Mouse (Mus musculus) embryonic facial prominence, embryonic 12.5 days (tissue): Measurements from ENCODE around the gene Hist2h2bb. TPM values are rescaled to one million over a fixed set of nuclear protein-coding genes. Genes with fewer than 3 reads are reported as not detected.
A peak's percentile ranks its signal among the peaks of the same experiment; 100 is the strongest.

Experiments
- ATAC-seq: fragments of 200-750 bp; cut with Nextera tagmentation; 2 replicates; pipeline ENCODE4 v1.8.0; 2017; ENCODE audit not compliant: insufficient number of reproducible peaks, insufficient read depth, low FRiP score, low TSS enrichment
- H3K27ac ChIP-seq: fragments of 300-500 bp; sonication (generic); 2 replicates; pipeline ENCODE4 v1.5.1; 2016; ENCODE audit warnings: mild to moderate bottlenecking
- H3K27me3 ChIP-seq: fragments of 300-500 bp; sonication (generic); 2 replicates; pipeline ENCODE4 v1.6.1; 2016; ENCODE audit warnings: mild to moderate bottlenecking, moderate library complexity
- H3K36me3 ChIP-seq: fragments of 300-500 bp; sonication (generic); 2 replicates; pipeline ENCODE4 v1.6.1; 2016; ENCODE audit warnings: mild to moderate bottlenecking
- H3K4me1 ChIP-seq: fragments of 300-500 bp; sonication (generic); 2 replicates; pipeline ENCODE4 v1.6.1; 2016
- H3K4me2 ChIP-seq: fragments of 300-500 bp; sonication (generic); replicated peaks from 2 replicates; pipeline ENCODE4 v1.6.1; 2016; ENCODE audit warnings: mild to moderate bottlenecking, moderate library complexity
- H3K4me3 ChIP-seq: fragments of 300-500 bp; sonication (generic); 2 replicates; pipeline ENCODE4 v1.5.1; 2016; ENCODE audit warnings: mild to moderate bottlenecking
- H3K9ac ChIP-seq: fragments of 300-500 bp; sonication (generic); 2 replicates; pipeline ENCODE4 v1.6.1; 2016; ENCODE audit warnings: mild to moderate bottlenecking, moderate library complexity
- H3K9me3 ChIP-seq: fragments of 300-500 bp; sonication (generic); 2 replicates; pipeline ENCODE4 v1.6.1; 2016; ENCODE audit warnings: mild to moderate bottlenecking, moderate library complexity
- WGBS: fragments of 180-500 bp; shearing (Covaris S2); methylation state at CpG from one replicate; pipeline ENCODE4 v1.1.7; 2016; 5-methylcytosine and 5-hydroxymethylcytosine counted together
- microRNA-seq: library from miRNA; unstranded; fragments of <30 nt; microRNA quantifications from one replicate; pipeline ENCODE4, GENCODE M21; 2017
- polyA plus RNA-seq: library from polyadenylated mRNA; unstranded; fragments of >200 nt; fragmentation: Nextera tagmentation; extraction: Ambion mirVana; gene quantifications from 2 replicates; pipeline ENCODE4 v1.2.1, GENCODE M21; 2016

Hist2h2bb gene
- polyA plus RNA-seq, 1 experiment from 2014 or later, result 22.1 TPM

GRCm38 (mm10) chr3:96293787-96294186 is 24.2 kb downstream of the Hist2h2bb start, which contains the start of gene Fcgr1:
Gene Fcgr1, minus strand, starts transcription at chr3:96293969.
- Histone ChIP-seq H3K9ac (no peak within 1 kb of the TSS), H3K4me2 (no peak within 1 kb of the TSS), H3K27me3 (no peaks in the 10 kb centered on the region), H3K36me3 (no peaks in the 10 kb centered on the region), H3K9me3 (no peaks in the 10 kb centered on the region; the same call in 1 of the 2 replicates), H3K27ac (no peak within 1 kb of the TSS), H3K4me1 (no peaks in the 10 kb centered on the region), H3K4me3 (no peak within 1 kb of the TSS)
- no peak for ATAC-seq
- 87% methylated on average over 4 of the region's 4 CpGs for WGBS

GRCm38 (mm10) chr3:96298360-96298759 is 28.8 kb downstream of the Hist2h2bb start:
- Histone ChIP-seq H3K4me3 (no peak overlapping the region), H3K4me1 (no peaks in the 10 kb centered on the region), H3K27me3 (no peaks in the 10 kb centered on the region), H3K4me2 (no peak overlapping the region), H3K36me3 (no peaks in the 10 kb centered on the region), H3K9me3 (no peaks in the 10 kb centered on the region; the same call in 1 of the 2 replicates), H3K9ac (no peak overlapping the region), H3K27ac (no peak overlapping the region)
- WGBS, result 87% methylated on average over 4 of the region's 4 CpGs
- ATAC-seq, result no peak

- H3K27me3 ChIP-seq, result no peaks in the 10 kb centered on the region
- ATAC-seq, result no peak
- H3K27ac ChIP-seq, result no peak overlapping the region
- no peak overlapping the region for H3K4me2 ChIP-seq
- H3K4me1 ChIP-seq, result no peaks in the 10 kb centered on the region
- H3K9ac ChIP-seq, result no peak overlapping the region
- no peaks in the 10 kb centered on the region; the same call in 1 of the 2 replicates for H3K9me3 ChIP-seq
- no peaks in the 10 kb centered on the region for H3K36me3 ChIP-seq
- WGBS, result 99% methylated on average over 2 of the region's 2 CpGs
- no peak overlapping the region for H3K4me3 ChIP-seq
Measured at GRCm38 (mm10) chr3:96299562-96299961, 30.0 kb downstream of the Hist2h2bb start.

GRCm38 (mm10) chr3:96300706-96301529 is 31.4 kb downstream of the Hist2h2bb start:
- 74% methylated on average over 26 of the region's 26 CpGs for WGBS
- Histone ChIP-seq H3K27ac (no peak overlapping the region), H3K27me3 (no peaks in the 10 kb centered on the region), H3K36me3 (no peaks in the 10 kb centered on the region), H3K4me2 (peak overlapping the region; percentile 5), H3K4me1 (no peaks in the 10 kb centered on the region), H3K4me3 (peak overlapping the region; percentile 3; the same call in 1 of the 2 replicates), H3K9ac (no peak overlapping the region), H3K9me3 (no peaks in the 10 kb centered on the region; the same call in 1 of the 2 replicates)
- no peak for ATAC-seq

GRCm38 (mm10) chr3:96302076-96302475 is 32.5 kb downstream of the Hist2h2bb start:
- Histone ChIP-seq H3K9ac (no peak overlapping the region), H3K9me3 (no peaks in the 10 kb centered on the region), H3K36me3 (no peaks in the 10 kb centered on the region), H3K27me3 (no peaks in the 10 kb centered on the region), H3K4me3 (no peak overlapping the region), H3K4me1 (no peaks in the 10 kb centered on the region), H3K4me2 (no peak overlapping the region), H3K27ac (no peak overlapping the region)
- no peak for ATAC-seq
- WGBS, result 81% methylated on average over 5 of the region's 5 CpGs

- Histone ChIP-seq H3K4me3 (no peak overlapping the region), H3K4me1 (no peaks in the 10 kb centered on the region), H3K36me3 (no peaks in the 10 kb centered on the region), H3K27me3 (no peaks in the 10 kb centered on the region), H3K9me3 (no peaks in the 10 kb centered on the region), H3K4me2 (no peak overlapping the region), H3K27ac (no peak overlapping the region), H3K9ac (no peak overlapping the region)
- 76% methylated on average over 9 of the region's 9 CpGs for WGBS
- ATAC-seq, result no peak
Measured at GRCm38 (mm10) chr3:96306506-96306905, 37.0 kb downstream of the Hist2h2bb start.

- no peak overlapping the region for H3K9ac ChIP-seq
- H3K4me2 ChIP-seq, result no peak overlapping the region
- ATAC-seq, result no peak
- 56% methylated on average over 3 of the region's 3 CpGs for WGBS
- H3K27me3 ChIP-seq, result no peaks in the 10 kb centered on the region
- H3K4me1 ChIP-seq, result no peaks in the 10 kb centered on the region
- no peaks in the 10 kb centered on the region for H3K9me3 ChIP-seq
- no peak overlapping the region for H3K4me3 ChIP-seq
- H3K27ac ChIP-seq, result no peak overlapping the region
- H3K36me3 ChIP-seq, result no peaks in the 10 kb centered on the region
Measured at GRCm38 (mm10) chr3:96309441-96309840, 39.9 kb downstream of the Hist2h2bb start.

- WGBS, result 64% methylated on average over 8 of the region's 8 CpGs
- Histone ChIP-seq H3K27ac (no peak overlapping the region), H3K4me2 (no peak overlapping the region), H3K9ac (no peak overlapping the region), H3K36me3 (no peaks in the 10 kb centered on the region), H3K4me1 (no peaks in the 10 kb centered on the region), H3K27me3 (no peaks in the 10 kb centered on the region), H3K9me3 (no peaks in the 10 kb centered on the region), H3K4me3 (no peak overlapping the region)
- ATAC-seq, result no peak
Measured at GRCm38 (mm10) chr3:96312341-96313098, 43.0 kb downstream of the Hist2h2bb start.

Small RNAs within 50 kb of the gene (microRNA-seq; reads per million reads assigned to microRNA genes)
- gene Gm44492 (not detected), gene Gm47311 (not detected), gene Gm47313 (not detected)

Other genes starting within 250 kb of the Hist2h2bb start
- 43.3 and 43.6 TPM in 2 replicates for gene Vps45, start 211.3 kb upstream of the Hist2h2bb start, polyA plus RNA-seq
- gene Otud7b, start 165.2 kb upstream of the Hist2h2bb start, polyA plus RNA-seq, result 20.2 and 20.6 TPM in 2 replicates
- 37.1 and 39.5 TPM in 2 replicates for gene Mtmr11, start 107.7 kb upstream of the Hist2h2bb start, polyA plus RNA-seq
- 181 and 190 TPM in 2 replicates for gene Sf3b4, start 97.4 kb upstream of the Hist2h2bb start, polyA plus RNA-seq
- 8.6 and 9.2 TPM in 2 replicates for gene Sv2a, start 88.6 kb upstream of the Hist2h2bb start, polyA plus RNA-seq
- 52.6 and 53.3 TPM in 2 replicates for gene Bola1, start 50.0 kb upstream of the Hist2h2bb start, polyA plus RNA-seq
- gene Hist2h2ab, start 49.9 kb upstream of the Hist2h2bb start, polyA plus RNA-seq, result 1.5 and 1.6 TPM in 2 replicates
- 12.2 and 12.5 TPM in 2 replicates for gene Hist2h2ac, start 48.9 kb upstream of the Hist2h2bb start, polyA plus RNA-seq
- gene Hist2h2be, start 48.6 kb upstream of the Hist2h2bb start, polyA plus RNA-seq, result 10.6 and 11.7 TPM in 2 replicates
- gene Hist2h3c2, start 30.6 kb upstream of the Hist2h2bb start, polyA plus RNA-seq, result 7.1 and 8.2 TPM in 2 replicates
- 45.4 and 60.5 TPM in 2 replicates for gene Hist2h2aa2, start 29.5 kb upstream of the Hist2h2bb start, polyA plus RNA-seq
- 19.8 and 19.9 TPM in 2 replicates for gene Hist2h2aa1, start 24.3 kb upstream of the Hist2h2bb start, polyA plus RNA-seq
- 0.83 TPM in 1 of 2 replicates, not detected in the other for gene Hist2h3c1, start 23.1 kb upstream of the Hist2h2bb start, polyA plus RNA-seq
- gene Hist2h4, start 6.4 kb upstream of the Hist2h2bb start, polyA plus RNA-seq, result 13.6 and 17.2 TPM in 2 replicates
- gene Hist2h3b, start 1.1 kb upstream of the Hist2h2bb start, polyA plus RNA-seq, result 92.4 and 92.9 TPM in 2 replicates
- 0.84 and 1.6 TPM in 2 replicates for gene Fcgr1, start 24.2 kb downstream of the Hist2h2bb start, polyA plus RNA-seq
- gene BC107364, start 182.6 kb downstream of the Hist2h2bb start, polyA plus RNA-seq, result 0.26 TPM in 1 of 2 replicates, not detected in the other